Mouse (Mus musculus) urinary bladder, postnatal 25 days (tissue): ENCODE measurements at regions not wholly inside any gene's neighbourhood (a gene's known extent, or its start where the extent isn't known, plus 50 kb on each side); places are given as distances from the start of the nearest gene placed in this dataset.
"Not testable (repeated sequence)": the region's sequence is repeated elsewhere in the genome, so short reads cannot be mapped to it uniquely, and the experiment has no call there.

Experiments used
- DNase-seq: peaks from one replicate; pipeline ENCODE4 v3.0.0; 2022; ENCODE audit warnings: low spot score

DNA sequence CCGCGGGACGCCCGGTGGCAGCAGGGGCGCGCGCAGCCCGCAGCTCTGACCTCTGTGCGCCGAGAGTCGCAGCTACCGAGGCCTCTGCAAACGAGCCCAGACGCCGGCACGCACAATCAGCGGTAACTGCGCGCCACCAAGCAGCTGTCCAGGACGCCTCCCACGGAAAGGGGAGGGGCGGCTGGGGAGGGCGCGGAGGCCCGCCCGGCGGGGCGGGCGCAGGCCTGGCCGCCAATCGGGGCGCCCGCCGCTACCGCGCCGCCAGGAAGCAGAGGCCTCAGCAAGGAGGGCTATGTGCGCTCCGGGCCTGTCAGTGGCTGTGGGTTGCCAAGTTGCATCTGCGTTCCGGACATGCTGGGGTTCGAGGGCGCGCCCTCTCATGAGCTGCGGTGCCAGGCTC, 613.3 kb upstream of the Ywhaq start:
- peak; percentile 4 for DNase-seq

DNA sequence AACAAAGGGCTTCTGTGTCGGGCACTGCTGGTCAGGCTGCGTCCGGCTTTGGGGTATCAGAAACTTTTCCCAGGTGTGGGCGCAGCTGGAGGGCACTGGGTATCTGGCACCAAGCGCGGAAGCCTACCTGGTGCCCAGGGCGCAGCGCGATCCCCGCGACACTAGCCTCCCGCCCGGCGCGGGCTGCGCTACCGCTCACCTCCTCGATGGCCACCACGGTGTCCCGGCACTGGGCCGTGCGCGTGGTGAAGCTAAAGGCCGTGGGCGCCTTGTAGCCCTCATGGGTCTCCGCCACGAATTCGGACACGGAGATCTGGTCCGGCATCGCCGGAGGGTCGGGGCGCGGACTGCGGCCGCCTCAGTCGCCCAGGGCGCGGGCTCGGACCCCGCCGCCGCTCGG, 612.8 kb upstream of the Ywhaq start:
- not testable (repeated sequence) for DNase-seq
